Mouse (Mus musculus) heart, postnatal 36 days (tissue): ENCODE measurements around the gene Prkcb. TPM values are rescaled to one million over a fixed set of nuclear protein-coding genes. Genes with fewer than 3 reads are reported as not detected.

ENCODE experiments used
- DNase-seq, 2 experiments: peaks; one replicate each; pipeline ENCODE4 v3.0.0; 2021 to 2022
- intact Hi-C: fragments of 180-260 bp; cut with DNase I; formaldehyde crosslinking; loops from one replicate; pipeline ENCODE4 v1.15.1; 2025
- total RNA-seq, 2 experiments: library from RNA; stranded (reverse); gene quantifications; 2 replicates each; pipeline ENCODE4 v1.2.3; 2021

Prkcb gene
- total RNA-seq, 2 experiments from 2014 or later, result 3.2 to 4.9 TPM

GRCm38 (mm10) chr7:122445056-122445455 lies 156.5 kb downstream of the Prkcb start:
- intact Hi-C loops, result no loop called here
- peak in 1 of 2 experiments; percentile 14 for DNase-seq

- intact Hi-C loops, result no loop called here
- DNase-seq, result no peak
Observed at GRCm38 (mm10) chr7:122452671-122453070, 164.1 kb downstream of the Prkcb start.

- intact Hi-C loops, result no loop called here
- peak; percentile 80 to 88 for DNase-seq
Observed at GRCm38 (mm10) chr7:122459203-122459965, 170.8 kb downstream of the Prkcb start.

GRCm38 (mm10) chr7:122460020-122460419 lies 171.5 kb downstream of the Prkcb start:
- intact Hi-C loops, result loop anchor here (1.0 to 10.0 kb wide), 2 partner anchors 209 to 365 kb away; no protein-coding TSS in a partner anchor
- no peak for DNase-seq

GRCm38 (mm10) chr7:122465823-122466549 lies 177.4 kb downstream of the Prkcb start:
- intact Hi-C loops, result loop anchor here (10.0 kb wide), 1 partner anchor 371 kb away; no protein-coding TSS in a partner anchor
- DNase-seq, result peak; percentile 6 to 29

GRCm38 (mm10) chr7:122466722-122467121 lies 178.2 kb downstream of the Prkcb start:
- DNase-seq, result no peak
- intact Hi-C loops, result loop anchor here (10.0 kb wide), 1 partner anchor 372 kb away; no protein-coding TSS in a partner anchor

- no peak for DNase-seq
- intact Hi-C loops, result loop anchor here (10.0 kb wide), 1 partner anchor 373 kb away; no protein-coding TSS in a partner anchor
Observed at GRCm38 (mm10) chr7:122467831-122468230, 179.3 kb downstream of the Prkcb start.

GRCm38 (mm10) chr7:122470370-122471280 lies 182.1 kb downstream of the Prkcb start:
- intact Hi-C loops, result loop anchor here (1.0 to 5.0 kb wide), 5 partner anchors 92 to 453 kb away; no protein-coding TSS in a partner anchor
- DNase-seq, result peak; percentile 61 to 73

GRCm38 (mm10) chr7:122472223-122472622 lies 183.7 kb downstream of the Prkcb start:
- intact Hi-C loops, result loop anchor here (5.0 kb wide), 3 partner anchors 90 to 435 kb away; no protein-coding TSS in a partner anchor
- peak; percentile 12 to 16 for DNase-seq

GRCm38 (mm10) chr7:122475038-122475437 lies 186.5 kb downstream of the Prkcb start:
- no peak for DNase-seq
- intact Hi-C loops, result no loop called here

- no peak for DNase-seq
- intact Hi-C loops, result no loop called here
Observed at GRCm38 (mm10) chr7:122476697-122477096, 188.1 kb downstream of the Prkcb start.

- no peak for DNase-seq
- intact Hi-C loops, result no loop called here
Observed at GRCm38 (mm10) chr7:122477118-122477517, 188.6 kb downstream of the Prkcb start.

- no peak for DNase-seq
- intact Hi-C loops, result no loop called here
Observed at GRCm38 (mm10) chr7:122477566-122478564, 189.3 kb downstream of the Prkcb start.

GRCm38 (mm10) chr7:122483949-122484348 lies 195.4 kb downstream of the Prkcb start:
- no peak for DNase-seq
- intact Hi-C loops, result no loop called here

GRCm38 (mm10) chr7:122487929-122488571 lies 199.5 kb downstream of the Prkcb start:
- no peak for DNase-seq
- intact Hi-C loops, result no loop called here

GRCm38 (mm10) chr7:122492041-122492440 lies 203.5 kb downstream of the Prkcb start:
- intact Hi-C loops, result no loop called here
- no peak for DNase-seq

GRCm38 (mm10) chr7:122492936-122493335 lies 204.4 kb downstream of the Prkcb start:
- DNase-seq, result no peak
- intact Hi-C loops, result no loop called here

- DNase-seq, result no peak
- intact Hi-C loops, result no loop called here
Observed at GRCm38 (mm10) chr7:122494088-122494487, 205.5 kb downstream of the Prkcb start.

GRCm38 (mm10) chr7:122497516-122497915 lies 209.0 kb downstream of the Prkcb start:
- intact Hi-C loops, result no loop called here
- DNase-seq, result no peak
